Mouse (Mus musculus) adrenal gland, postnatal 10 days (tissue): ENCODE measurements around the gene Brd3os. TPM values are rescaled to one million over a fixed set of nuclear protein-coding genes. Genes with fewer than 3 reads are reported as not detected.
A peak's percentile ranks its signal among the peaks of the same experiment; 100 is the strongest.

ENCODE experiments used
- DNase-seq: peaks from one replicate; pipeline ENCODE4 v3.0.0; 2021; ENCODE audit warnings: mixed read lengths
- total RNA-seq, 2 experiments: library from RNA; stranded (reverse); gene quantifications; 2 replicates each; pipeline ENCODE4 v1.2.3; 2021

Brd3os gene
- total RNA-seq, 2 experiments from 2014 or later, result 4.8 to 5.7 TPM

- no peak for DNase-seq
These were observed 27.3 kb downstream of the Brd3os start for GRCm38 (mm10) chr2:27469292-27469990.

GRCm38 (mm10) chr2:27469991-27470355 lies 27.8 kb downstream of the Brd3os start:
- peak; percentile 80 for DNase-seq

GRCm38 (mm10) chr2:27470535-27470934 lies 28.4 kb downstream of the Brd3os start:
- no peak for DNase-seq

GRCm38 (mm10) chr2:27471170-27471584 lies 29.1 kb downstream of the Brd3os start:
- DNase-seq, result no peak

- peak; percentile 73 for DNase-seq
These were observed 31.1 kb downstream of the Brd3os start for GRCm38 (mm10) chr2:27473061-27473765.

GRCm38 (mm10) chr2:27473911-27474310 lies 31.8 kb downstream of the Brd3os start:
- peak; percentile 54 for DNase-seq

- DNase-seq, result peak; percentile 67
These were observed 32.7 kb downstream of the Brd3os start for GRCm38 (mm10) chr2:27474621-27475484.

GRCm38 (mm10) chr2:27475495-27476302 lies 33.6 kb downstream of the Brd3os start:
- DNase-seq, result peak; percentile 95

- peak; percentile 10 for DNase-seq
These were observed 34.4 kb downstream of the Brd3os start for GRCm38 (mm10) chr2:27476303-27477192.

- DNase-seq, result peak; percentile 34
These were observed 37.7 kb downstream of the Brd3os start for GRCm38 (mm10) chr2:27479821-27480220.

GRCm38 (mm10) chr2:27480367-27480766 lies 38.2 kb downstream of the Brd3os start:
- no peak for DNase-seq

GRCm38 (mm10) chr2:27482265-27482861 lies 40.2 kb downstream of the Brd3os start:
- no peak for DNase-seq

GRCm38 (mm10) chr2:27486725-27487124 lies 44.6 kb downstream of the Brd3os start:
- no peak for DNase-seq

- DNase-seq, result no peak
These were observed 45.4 kb downstream of the Brd3os start for GRCm38 (mm10) chr2:27487336-27488049.

- DNase-seq, result no peak
These were observed 46.2 kb downstream of the Brd3os start for GRCm38 (mm10) chr2:27488362-27488761.

- DNase-seq, result no peak
These were observed 48.8 kb downstream of the Brd3os start for GRCm38 (mm10) chr2:27490939-27491338.
